Mouse (Mus musculus) inflammation-experienced regulatory T-cells, adult 6 months (primary cell): ENCODE results near the gene Spg21. TPM values are rescaled to one million over a fixed set of nuclear protein-coding genes. Genes with fewer than 3 reads are reported as not detected.

Source experiments
- ATAC-seq: one replicate; pipeline ENCODE4 v1.8.0; 2017
- polyA plus RNA-seq, 3 experiments: library from polyadenylated mRNA; unstranded; fragments of 100-300 nt; shearing (Covaris generic); gene quantifications; one replicate each; pipeline ENCODE4 v1.2.1; 2017

The Spg21 gene
- polyA plus RNA-seq, result 10 to 100 TPM; 37.2 to 83.3 (median 81.4) TPM

- ATAC-seq, result peak; percentile 95
These were observed at the start of gene Spg21 for GRCm38 (mm10) chr9:65460732-65461442. Spg21 (plus strand) TSS chr9:65460947.

- no peak for ATAC-seq
These were observed 49.4 kb upstream of the Spg21 start for GRCm38 (mm10) chr9:65411326-65411725.

GRCm38 (mm10) chr9:65417738-65418137 is 43.0 kb upstream of the Spg21 start:
- no peak for ATAC-seq

GRCm38 (mm10) chr9:65419633-65420032 is 41.1 kb upstream of the Spg21 start:
- no peak for ATAC-seq

- ATAC-seq, result no peak
These were observed 37.8 kb upstream of the Spg21 start, which contains the start of gene Slc51b for GRCm38 (mm10) chr9:65422760-65423501. Slc51b (minus strand) TSS chr9:65422955.

GRCm38 (mm10) chr9:65424393-65424792 is 36.4 kb upstream of the Spg21 start:
- no peak for ATAC-seq

GRCm38 (mm10) chr9:65427511-65427910 is 33.2 kb upstream of the Spg21 start:
- ATAC-seq, result no peak

- no peak for ATAC-seq
These were observed 32.7 kb upstream of the Spg21 start for GRCm38 (mm10) chr9:65428003-65428402.

GRCm38 (mm10) chr9:65430401-65430800 is 30.3 kb upstream of the Spg21 start:
- ATAC-seq, result no peak

- no peak for ATAC-seq
These were observed 29.8 kb upstream of the Spg21 start for GRCm38 (mm10) chr9:65430921-65431320.

- no peak for ATAC-seq
These were observed 28.5 kb upstream of the Spg21 start for GRCm38 (mm10) chr9:65432236-65432635.

- ATAC-seq, result no peak
These were observed 26.6 kb upstream of the Spg21 start for GRCm38 (mm10) chr9:65434140-65434539.

- no peak for ATAC-seq
These were observed 25.5 kb upstream of the Spg21 start for GRCm38 (mm10) chr9:65435211-65435610.

- peak; percentile 94 for ATAC-seq
These were observed 25.0 kb upstream of the Spg21 start, which contains the start of gene Mtfmt for GRCm38 (mm10) chr9:65435671-65436301. Mtfmt (plus strand) TSS chr9:65435782.

GRCm38 (mm10) chr9:65444692-65445091 is 16.1 kb upstream of the Spg21 start:
- no peak for ATAC-seq

GRCm38 (mm10) chr9:65447951-65448350 is 12.8 kb upstream of the Spg21 start:
- ATAC-seq, result no peak

- ATAC-seq, result no peak
These were observed 1.8 kb upstream of the Spg21 start for GRCm38 (mm10) chr9:65458975-65459374.

- no peak for ATAC-seq
These were observed 549 bp upstream of the Spg21 start for GRCm38 (mm10) chr9:65460198-65460597.

- ATAC-seq, result no peak
These were observed 1.8 kb downstream of the Spg21 start for GRCm38 (mm10) chr9:65462544-65462943.

GRCm38 (mm10) chr9:65464161-65464560 is 3.4 kb downstream of the Spg21 start:
- no peak for ATAC-seq

- no peak for ATAC-seq
These were observed 4.5 kb downstream of the Spg21 start for GRCm38 (mm10) chr9:65465241-65465640.

GRCm38 (mm10) chr9:65467686-65468085 is 6.9 kb downstream of the Spg21 start:
- ATAC-seq, result no peak

- ATAC-seq, result no peak
These were observed 12.0 kb downstream of the Spg21 start for GRCm38 (mm10) chr9:65472769-65473168.
